In genomic region chr2:166059684-166060423, GRCm38 (mm10) we compare ENCODE assay signal across 10 mouse cellular contexts.
DNase-seq lines count a peak whose midpoint lies in the region; ATAC-seq lines count a peak whose summit lies in the region.
"Had no signal": no experiment of that assay in that cellular context is flagged by ENCODE, and none has a peak within 500 bp of the region (broad histone marks: within the 10 kb centered on the region; RNA-seq: fewer than 3 reads in every experiment).

No protein-coding gene starts in this region.

- peak; percentile 39; the same call in 1 of the 2 replicates for ATAC-seq in embryonic facial prominence, embryonic 15.5 days (ENCODE audit: insufficient number of reproducible peaks, low FRiP score, low TSS enrichment, low read depth)
- ATAC-seq in limb, embryonic 11.5 days (ENCODE audit: insufficient number of reproducible peaks, low FRiP score, low TSS enrichment, low read depth), result no peak
- no peak for ATAC-seq in forebrain, embryonic 11.5 days (replicated peaks; ENCODE audit: low FRiP score)

- H3K27ac ChIP-seq in heart, embryonic 10.5 days, result no peak overlapping the region
- no peak overlapping the region for H3K27ac ChIP-seq in embryonic facial prominence, embryonic 15.5 days (replicated peaks)
- no peak overlapping the region for H3K27ac ChIP-seq in limb, embryonic 11.5 days (replicated peaks; ENCODE audit: low read depth, low read length)
- no peak overlapping the region for H3K27ac ChIP-seq in forebrain, embryonic 11.5 days (ENCODE audit: low read depth, low read length)
- H3K27ac ChIP-seq: heart, embryonic 15.5 days had no signal

- WGBS in heart, embryonic 10.5 days, result 81% methylated on average over 7 of the region's 7 CpGs
- WGBS in embryonic facial prominence, embryonic 15.5 days, result 73% methylated on average over 7 of the region's 7 CpGs
- 80% methylated on average over 7 of the region's 7 CpGs for WGBS in limb, embryonic 11.5 days
- WGBS in forebrain, embryonic 11.5 days, result 85% methylated on average over 7 of the region's 7 CpGs

- DNase-seq in heart, adult 11 months, result peak; percentile 89
- no peak for DNase-seq in heart, embryonic 10.5 days (ENCODE audit: low spot score)
- peak; percentile 52 to 79 for DNase-seq in spleen, postnatal 4 days (ENCODE audit: low spot score in 2 of 2)
- DNase-seq in spleen, adult 12 weeks (ENCODE audit: low spot score), result no peak
- peak; percentile 69 for DNase-seq in limb, embryonic 11.5 days (ENCODE audit: low spot score)
- DNase-seq in splenic B cell, adult 2 months (ENCODE audit: low read depth, low spot score), result peak; percentile 62
- DNase-seq in forebrain, embryonic 11.5 days (ENCODE audit: low spot score), result no peak

- no peaks in the 10 kb centered on the region for H3K9me3 ChIP-seq in heart, embryonic 10.5 days
- no peaks in the 10 kb centered on the region for H3K9me3 ChIP-seq in embryonic facial prominence, embryonic 15.5 days (replicated peaks)
- H3K9me3 ChIP-seq in limb, embryonic 11.5 days (ENCODE audit: control insufficient read depth, low read length), result no peaks in the 10 kb centered on the region
- H3K9me3 ChIP-seq in forebrain, embryonic 11.5 days (ENCODE audit: control insufficient read depth, low read length), result no peaks in the 10 kb centered on the region
- H3K9me3 ChIP-seq: heart, embryonic 15.5 days; megakaryocyte, embryonic 14.5 days had no signal

- H3K36me3 ChIP-seq in heart, embryonic 10.5 days, result peaks cover 85% of the 10 kb centered on the region
- H3K36me3 ChIP-seq in embryonic facial prominence, embryonic 15.5 days, result peaks cover 57% of the 10 kb centered on the region
- H3K36me3 ChIP-seq in limb, embryonic 11.5 days (ENCODE audit: control insufficient read depth, insufficient read depth, low read length), result peaks cover 12% of the 10 kb centered on the region
- peaks cover 21% of the 10 kb centered on the region for H3K36me3 ChIP-seq in splenic B cell, adult 2 months (ENCODE audit: control insufficient read depth, insufficient read depth, low read length, poor library complexity, severe bottlenecking)
- H3K36me3 ChIP-seq in forebrain, embryonic 11.5 days (ENCODE audit: control insufficient read depth, insufficient read depth, low read length), result no peaks in the 10 kb centered on the region; the same call in 1 of the 2 replicates

- H3K4me3 ChIP-seq in heart, embryonic 10.5 days, result no peak overlapping the region
- no peak overlapping the region for H3K4me3 ChIP-seq in embryonic facial prominence, embryonic 15.5 days (replicated peaks)
- no peak overlapping the region for H3K4me3 ChIP-seq in limb, embryonic 11.5 days (ENCODE audit: low read depth, low read length)
- no peak overlapping the region for H3K4me3 ChIP-seq in forebrain, embryonic 11.5 days (ENCODE audit: low read depth, low read length)
- H3K4me3 ChIP-seq: heart, embryonic 15.5 days; megakaryocyte, embryonic 14.5 days had no signal

- H3K4me2 ChIP-seq in embryonic facial prominence, embryonic 15.5 days (replicated peaks), result no peak overlapping the region
- H3K4me2 ChIP-seq in limb, embryonic 11.5 days (ENCODE audit: low read depth, severe bottlenecking), result no peak overlapping the region
- H3K4me2 ChIP-seq in forebrain, embryonic 11.5 days (ENCODE audit: low read depth, low read length, severe bottlenecking), result no peak overlapping the region
- H3K4me2 ChIP-seq: heart, embryonic 15.5 days had no signal

- no peak overlapping the region for H3K9ac ChIP-seq in embryonic facial prominence, embryonic 15.5 days
- H3K9ac ChIP-seq in limb, embryonic 11.5 days (ENCODE audit: low read length), result no peak overlapping the region
- no peak overlapping the region for H3K9ac ChIP-seq in forebrain, embryonic 11.5 days (ENCODE audit: low read length)
- H3K9ac ChIP-seq: heart, embryonic 15.5 days had no signal

- H3K4me1 ChIP-seq in heart, embryonic 10.5 days, result no peaks in the 10 kb centered on the region
- H3K4me1 ChIP-seq in embryonic facial prominence, embryonic 15.5 days, result no peaks in the 10 kb centered on the region
- no peaks in the 10 kb centered on the region for H3K4me1 ChIP-seq in limb, embryonic 11.5 days (ENCODE audit: control insufficient read depth, insufficient read depth, low read length)
- no peaks in the 10 kb centered on the region for H3K4me1 ChIP-seq in forebrain, embryonic 11.5 days (replicated peaks; ENCODE audit: control insufficient read depth, insufficient read depth, low read length)

- no peaks in the 10 kb centered on the region for H3K27me3 ChIP-seq in heart, embryonic 10.5 days (ENCODE audit: insufficient read depth, poor library complexity, severe bottlenecking)
- H3K27me3 ChIP-seq in embryonic facial prominence, embryonic 15.5 days, result no peaks in the 10 kb centered on the region
- no peaks in the 10 kb centered on the region for H3K27me3 ChIP-seq in limb, embryonic 11.5 days (ENCODE audit: control insufficient read depth, insufficient read depth, low read length)
- H3K27me3 ChIP-seq in splenic B cell, adult 2 months (ENCODE audit: control insufficient read depth, insufficient read depth, low read length, poor library complexity, severe bottlenecking), result no peaks in the 10 kb centered on the region
- H3K27me3 ChIP-seq in forebrain, embryonic 11.5 days (ENCODE audit: control insufficient read depth, insufficient read depth, low read length), result no peaks in the 10 kb centered on the region
- H3K27me3 ChIP-seq: heart, embryonic 15.5 days; megakaryocyte, embryonic 14.5 days had no signal

Comparison
In these comparisons a context has a peak if more than half of its experiments do, and no peak if none do; other contexts are left out.
1. DNase-seq: peak in heart, adult 11 months (single experiment), spleen, postnatal 4 days (2 of 2), limb, embryonic 11.5 days (single experiment) and splenic B cell, adult 2 months (single experiment); none in heart, embryonic 10.5 days (single experiment), spleen, adult 12 weeks (single experiment) and forebrain, embryonic 11.5 days (single experiment).